Comparison of ENCODE assay signal across 20 mouse cellular contexts in genomic region chr8:28252399-28253240, GRCm38 (mm10).
DNase-seq lines count a peak whose midpoint lies in the region; ATAC-seq and TF ChIP-seq lines count a peak whose summit lies in the region.
"Had no signal": no experiment of that assay in that cellular context is flagged by ENCODE, and none has a peak within 500 bp of the region (broad histone marks: within the 10 kb centered on the region; RNA-seq: fewer than 3 reads in every experiment).

No protein-coding gene starts in this region.

- no peak overlapping the region for H3K4me2 ChIP-seq in forebrain, embryonic 12.5 days
- H3K4me2 ChIP-seq: kidney, embryonic 15.5 days; liver, embryonic 11.5 days; lung, embryonic 14.5 days; neural tube, embryonic 12.5 days had no signal

- peak; percentile 7 to 8 for DNase-seq in layer of hippocampus, adult 8-10 months (ENCODE audit: low spot score in 2 of 2)
- DNase-seq in layer of hippocampus, adult 11-12 months (ENCODE audit: low spot score), result no peak
- DNase-seq in right cerebral cortex, postnatal 10 days (ENCODE audit: low spot score in 2 of 2), result peak; percentile 22 to 35
- DNase-seq in right cerebral cortex, postnatal 25 days, result no peak
- DNase-seq in retina, postnatal 1 day, result peak; percentile 48
- DNase-seq in kidney, adult 8-10 months, result no peak
- DNase-seq in lung, adult 2 months, result no peak
- DNase-seq: adrenal gland, adult 2 months; cerebellum, postnatal 10 days; gastrocnemius, postnatal 14 days; heart, adult 18-20 months; heart, postnatal 36 days; lung, embryonic 14.5 days; lung, postnatal 36 days; right cerebral cortex, postnatal 4 days had no signal

- H3K4me1 ChIP-seq in forebrain, embryonic 12.5 days, result no peaks in the 10 kb centered on the region; the same call in 1 of the 2 replicates
- no peaks in the 10 kb centered on the region for H3K4me1 ChIP-seq in lung, adult 2 months (ENCODE audit: control insufficient read depth, insufficient read depth, low read length)
- H3K4me1 ChIP-seq: kidney, embryonic 15.5 days; neural tube, embryonic 12.5 days had no signal

- no peaks in the 10 kb centered on the region for H3K27me3 ChIP-seq in forebrain, embryonic 12.5 days
- H3K27me3 ChIP-seq: kidney, embryonic 15.5 days; neural tube, embryonic 12.5 days had no signal

- TF ChIP-seq POLR2A in lung, adult 2 months (IDR thresholded peaks at IDR 0.05; ENCODE audit: borderline replicate concordance, extremely low read depth, low read depth, low read length), result no peak

- no peak overlapping the region for H3K27ac ChIP-seq in forebrain, embryonic 12.5 days
- H3K27ac ChIP-seq: kidney, embryonic 15.5 days; neural tube, embryonic 12.5 days; stomach, postnatal 0 days had no signal

- peak; percentile 80; the same call in 1 of the 2 replicates for ATAC-seq in forebrain, embryonic 12.5 days (ENCODE audit: low FRiP score)

- WGBS in forebrain, embryonic 12.5 days, result 22% methylated on average over 9 of the region's 9 CpGs
- 71% methylated on average over 9 of the region's 9 CpGs for WGBS in lung, adult 2 months

- TF ChIP-seq CTCF in lung, adult 2 months (IDR thresholded peaks at IDR 0.05; ENCODE audit: insufficient read depth, low read length), result no peak

- H3K36me3 ChIP-seq in forebrain, embryonic 12.5 days (replicated peaks), result no peaks in the 10 kb centered on the region
- H3K36me3 ChIP-seq: kidney, embryonic 15.5 days; neural tube, embryonic 12.5 days had no signal

- H3K4me3 ChIP-seq in forebrain, embryonic 12.5 days (replicated peaks), result no peak overlapping the region
- H3K4me3 ChIP-seq in lung, adult 2 months (replicated peaks; ENCODE audit: extremely low read depth, low read depth, low read length), result no peak overlapping the region
- H3K4me3 ChIP-seq: kidney, embryonic 15.5 days; neural tube, embryonic 12.5 days had no signal

- no peak overlapping the region for H3K9ac ChIP-seq in forebrain, embryonic 12.5 days
- H3K9ac ChIP-seq: kidney, embryonic 15.5 days; lung, embryonic 14.5 days; neural tube, embryonic 12.5 days had no signal

- H3K9me3 ChIP-seq in forebrain, embryonic 12.5 days, result no peaks in the 10 kb centered on the region
- H3K9me3 ChIP-seq: kidney, embryonic 15.5 days; neural tube, embryonic 12.5 days had no signal

Comparison
In these comparisons a context has a peak if more than half of its experiments do, and no peak if none do; other contexts are left out.
1. DNase-seq: peak in layer of hippocampus, adult 8-10 months (2 of 2), right cerebral cortex, postnatal 10 days (2 of 2) and retina, postnatal 1 day (single experiment); none in layer of hippocampus, adult 11-12 months (single experiment), right cerebral cortex, postnatal 25 days (single experiment), kidney, adult 8-10 months (0 of 2) and lung, adult 2 months (single experiment).